22 mouse cellular contexts compared by ENCODE assay signal in genomic region chr2:69630792-69631191, GRCm38 (mm10). TPM values are rescaled to one million over a fixed set of nuclear protein-coding genes. Genes with fewer than 3 reads are reported as not detected.
DNase-seq lines count a peak whose midpoint lies in the region; ATAC-seq lines count a peak whose summit lies in the region.
"Had no signal": no experiment of that assay in that cellular context is flagged by ENCODE, and none has a peak within 500 bp of the region (broad histone marks: within the 10 kb centered on the region; RNA-seq: fewer than 3 reads in every experiment).

No protein-coding gene starts in this region.

- H3K27ac ChIP-seq in embryonic facial prominence, embryonic 14.5 days (replicated peaks; ENCODE audit: low read depth, low read length) = no peak overlapping the region
- H3K27ac ChIP-seq in embryonic facial prominence, embryonic 10.5 days (replicated peaks) = no peak overlapping the region
- H3K27ac ChIP-seq: gastrocnemius, adult 2 months; heart, embryonic 15.5 days; hindbrain, embryonic 10.5 days; limb, embryonic 12.5 days; liver, embryonic 14.5 days had no signal

- no peaks in the 10 kb centered on the region for H3K36me3 ChIP-seq in embryonic facial prominence, embryonic 14.5 days (ENCODE audit: control insufficient read depth, insufficient read depth, low read length)
- H3K36me3 ChIP-seq in embryonic facial prominence, embryonic 10.5 days (replicated peaks) = no peaks in the 10 kb centered on the region
- H3K36me3 ChIP-seq: heart, embryonic 15.5 days; hindbrain, embryonic 10.5 days; limb, embryonic 12.5 days had no signal

- WGBS in embryonic facial prominence, embryonic 14.5 days = 76% methylated on average over 5 of the region's 5 CpGs
- 91% methylated on average over 5 of the region's 5 CpGs for WGBS in embryonic facial prominence, embryonic 10.5 days

- no peaks in the 10 kb centered on the region for H3K4me1 ChIP-seq in embryonic facial prominence, embryonic 14.5 days (ENCODE audit: control insufficient read depth, insufficient read depth, low read length)
- 0 out of 2 replicates have a peak, but pooled peaks cover 2% of the 10 kb centered on the region for H3K4me1 ChIP-seq in embryonic facial prominence, embryonic 10.5 days
- H3K4me1 ChIP-seq: heart, embryonic 15.5 days; hindbrain, embryonic 10.5 days; limb, embryonic 12.5 days; megakaryocyte, embryonic 14.5 days had no signal

- peak; percentile 77 for DNase-seq in embryonic facial prominence, embryonic 14.5 days (ENCODE audit: low spot score)
- no peak for DNase-seq in embryonic facial prominence, embryonic 10.5 days (ENCODE audit: low spot score)
- peak; percentile 44 for DNase-seq in urinary bladder, postnatal 25 days (ENCODE audit: low spot score)
- no peak for DNase-seq in urinary bladder, adult 2 months (ENCODE audit: low spot score)
- peak; percentile 83 for DNase-seq in lung, postnatal 36 days
- DNase-seq in adrenal gland, postnatal 36 days = no peak
- no peak for DNase-seq in thymus, postnatal 25 days
- DNase-seq in left cerebral cortex, postnatal 14 days (ENCODE audit: low spot score in 2 of 2) = no peak
- DNase-seq: adrenal gland, adult 2 months; cerebellum, adult 11-12 months; cerebellum, postnatal 25 days; gastrocnemius, adult 2 months; heart, adult 18-20 months; kidney, postnatal 14 days had no signal

- ATAC-seq in embryonic facial prominence, embryonic 14.5 days (ENCODE audit: low read depth) = peak; percentile 69
- ATAC-seq: forebrain, embryonic 16.5 days had no signal

- H3K4me3 ChIP-seq in embryonic facial prominence, embryonic 14.5 days (ENCODE audit: low read depth, low read length) = no peak overlapping the region
- no peak overlapping the region for H3K4me3 ChIP-seq in embryonic facial prominence, embryonic 10.5 days
- H3K4me3 ChIP-seq: erythroblast, embryonic 14.5 days; gastrocnemius, adult 2 months; heart, embryonic 15.5 days; hindbrain, embryonic 10.5 days; limb, embryonic 12.5 days; megakaryocyte, embryonic 14.5 days had no signal

- H3K27me3 ChIP-seq in embryonic facial prominence, embryonic 14.5 days (replicated peaks; ENCODE audit: control insufficient read depth, insufficient read depth, low read length) = no peaks in the 10 kb centered on the region
- H3K27me3 ChIP-seq in embryonic facial prominence, embryonic 10.5 days (replicated peaks; ENCODE audit: low read depth, poor library complexity, severe bottlenecking) = no peaks in the 10 kb centered on the region; the same call in 1 of the 2 replicates
- H3K27me3 ChIP-seq: limb, embryonic 12.5 days had no signal

- no peak overlapping the region for H3K9ac ChIP-seq in embryonic facial prominence, embryonic 14.5 days (ENCODE audit: low read depth, low read length)
- H3K9ac ChIP-seq: heart, embryonic 15.5 days; limb, embryonic 12.5 days; liver, embryonic 14.5 days had no signal

- H3K9me3 ChIP-seq in embryonic facial prominence, embryonic 14.5 days (ENCODE audit: control insufficient read depth, low read length) = no peaks in the 10 kb centered on the region
- no peaks in the 10 kb centered on the region for H3K9me3 ChIP-seq in embryonic facial prominence, embryonic 10.5 days
- H3K9me3 ChIP-seq: heart, embryonic 15.5 days; limb, embryonic 12.5 days had no signal

- H3K4me2 ChIP-seq in embryonic facial prominence, embryonic 14.5 days (ENCODE audit: low read depth, low read length) = no peak overlapping the region
- H3K4me2 ChIP-seq: heart, embryonic 15.5 days; limb, embryonic 12.5 days had no signal

- intact Hi-C loops in left cerebral cortex, postnatal 14 days (cut with DNase I) = loop anchor here (10.0 kb wide), 1 partner anchor 924 kb away; the partner anchor contains the start of gene Gad1

RNA-seq across cellular contexts. Expression of gene Bbs5, which starts 16.2 kb away (rescaled TPM):
- polyA plus RNA-seq in embryonic facial prominence, embryonic 14.5 days (2014; fragmentation: Nextera tagmentation; extraction: Ambion mirVana) = 16.4 and 16.6 TPM in 2 replicates
- polyA plus RNA-seq in embryonic facial prominence, embryonic 10.5 days (2016; fragmentation: Nextera tagmentation; extraction: Ambion mirVana) = 12.5 and 19.3 TPM in 2 replicates
- 10.5 and 17.2 TPM in 2 replicates for polyA plus RNA-seq in urinary bladder, adult 2 months (2012; rRNA removed)
- 10 to 100 TPM in 1 of 2 experiments, 1 to 10 TPM in 1; 8.7 to 10.0 TPM for total RNA-seq in adrenal gland, postnatal 36 days (2021)
- total RNA-seq in left cerebral cortex, postnatal 14 days (2021) = 10 to 100 TPM; 25.9 to 29.4 TPM
- polyA plus RNA-seq: erythroblast, embryonic 14.5 days had no signal

RNA-seq across cellular contexts. Expression of gene Klhl41, which starts 39.1 kb away (rescaled TPM):
- 25.5 and 34.1 TPM in 2 replicates for polyA plus RNA-seq in embryonic facial prominence, embryonic 14.5 days (2014; fragmentation: Nextera tagmentation; extraction: Ambion mirVana)
- 0.39 and 0.40 TPM in 2 replicates for polyA plus RNA-seq in embryonic facial prominence, embryonic 10.5 days (2016; fragmentation: Nextera tagmentation; extraction: Ambion mirVana)
- polyA plus RNA-seq in urinary bladder, adult 2 months (2012; rRNA removed) = 0.56 and 0.65 TPM in 2 replicates
- total RNA-seq in adrenal gland, postnatal 36 days (2021) = under 1 TPM; 0.23 to 0.36 TPM
- 1 to 10 TPM; 1.6 to 1.9 TPM for total RNA-seq in left cerebral cortex, postnatal 14 days (2021)
- polyA plus RNA-seq: erythroblast, embryonic 14.5 days; forebrain, embryonic 16.5 days had no signal

RNA-seq across cellular contexts. Expression of gene Lrp2, which starts 44.9 kb away (rescaled TPM):
- polyA plus RNA-seq in embryonic facial prominence, embryonic 14.5 days (2014; fragmentation: Nextera tagmentation; extraction: Ambion mirVana) = 0.63 and 1.3 TPM in 2 replicates
- polyA plus RNA-seq in embryonic facial prominence, embryonic 10.5 days (2016; fragmentation: Nextera tagmentation; extraction: Ambion mirVana) = 1.5 and 1.6 TPM in 2 replicates
- polyA plus RNA-seq in urinary bladder, adult 2 months (2012; rRNA removed) = 0.19 and 0.22 TPM in 2 replicates
- total RNA-seq in adrenal gland, postnatal 36 days (2021) = under 1 TPM; 0.43 to 0.53 TPM
- total RNA-seq in left cerebral cortex, postnatal 14 days (2021) = under 1 TPM; 0.09 to 0.17 TPM
- total RNA-seq: gastrocnemius, adult 2 months; MEL had no signal
- polyA plus RNA-seq: erythroblast, embryonic 14.5 days; limb, embryonic 12.5 days had no signal

Comparison
In these comparisons a context has a peak if more than half of its experiments do, and no peak if none do; other contexts are left out.
1. DNase-seq: peak in embryonic facial prominence, embryonic 14.5 days (single experiment), urinary bladder, postnatal 25 days (single experiment) and lung, postnatal 36 days (single experiment); none in embryonic facial prominence, embryonic 10.5 days (single experiment), urinary bladder, adult 2 months (single experiment), adrenal gland, postnatal 36 days (0 of 2), thymus, postnatal 25 days (single experiment) and left cerebral cortex, postnatal 14 days (0 of 2).
2. RNA of gene Klhl41, which starts 39.1 kb away (polyA plus RNA-seq): 25.5 to 34.1 TPM in embryonic facial prominence, embryonic 14.5 days; 0.56 to 0.65 TPM in urinary bladder, adult 2 months and 0.39 to 0.40 TPM in embryonic facial prominence, embryonic 10.5 days; every median in the first group is over 10 times any median in the second.